Mouse (Mus musculus) adrenal gland, postnatal 10 days (tissue): Measurements from ENCODE around the gene Srebf1. TPM values are rescaled to one million over a fixed set of nuclear protein-coding genes. Genes with fewer than 3 reads are reported as not detected.
A peak's percentile ranks its signal among the peaks of the same experiment; 100 is the strongest.

ENCODE experiments used
- DNase-seq: peaks from one replicate; pipeline ENCODE4 v3.0.0; 2021; ENCODE audit warnings: mixed read lengths
- long read RNA-seq, 2 experiments: library from polyadenylated mRNA; stranded (forward); transcript quantifications; one replicate each; pipeline ENCODE4 v2.0.0; 2021
- total RNA-seq, 2 experiments: library from RNA; stranded (reverse); gene quantifications; 2 replicates each; pipeline ENCODE4 v1.2.3; 2021

The Srebf1 gene
- 100 to 1,000 TPM; 126 to 185 TPM for total RNA-seq
- long read RNA-seq, experiment 1, full-length matches to known transcripts: 43 of 159 reads
- long read RNA-seq, experiment 1, partial matches to known transcripts: 46 of 159 reads
- long read RNA-seq, experiment 1, other reads (novel, unspliced or antisense): 70 of 159 reads
- long read RNA-seq, experiment 2, full-length matches to known transcripts: 21 of 101 reads
- long read RNA-seq, experiment 2, partial matches to known transcripts: 16 of 101 reads
- long read RNA-seq, experiment 2, other reads (novel, unspliced or antisense): 64 of 101 reads

DNA sequence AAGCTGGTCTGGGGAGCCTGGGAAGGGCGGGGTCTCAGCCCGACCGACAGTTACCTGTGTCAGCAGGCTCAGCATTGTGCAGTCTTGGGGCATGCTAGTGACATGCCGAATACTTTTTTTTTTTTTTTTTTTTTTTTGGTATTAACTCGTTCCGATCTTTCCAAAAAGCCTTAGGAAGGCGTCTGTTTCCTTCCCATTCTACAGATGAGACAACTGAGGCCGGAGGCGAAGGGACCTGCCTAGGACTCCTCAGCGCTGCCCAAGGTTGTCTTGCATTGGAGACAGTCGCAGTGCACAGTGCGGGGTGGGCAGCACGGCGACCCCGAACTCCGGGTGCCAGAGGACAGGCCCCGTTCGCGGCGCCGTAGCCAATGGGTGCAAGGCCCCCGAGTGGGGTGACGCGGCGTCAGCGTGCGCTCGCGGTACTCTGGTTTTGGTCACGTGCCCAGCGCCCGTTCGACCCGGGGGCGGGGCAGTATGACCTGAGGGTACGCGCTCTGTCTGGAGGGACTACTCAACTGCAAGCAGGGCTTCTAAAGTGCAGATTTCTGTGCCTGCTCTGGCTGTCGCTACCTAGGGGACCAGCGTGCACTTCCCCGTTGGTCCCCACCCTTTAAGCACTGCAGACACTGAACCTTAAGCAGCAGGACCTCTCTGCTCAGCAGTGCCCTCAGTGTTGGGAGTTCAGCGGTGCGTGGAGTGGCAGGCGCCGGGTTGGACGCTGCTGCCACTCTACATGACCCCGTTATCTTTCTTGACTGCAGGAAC is at the start of gene Srebf1:
Srebf1 (minus strand) TSS at position 113 of the 768 bp plus-strand sequence.
- DNase-seq: peak; percentile 89

DNA sequence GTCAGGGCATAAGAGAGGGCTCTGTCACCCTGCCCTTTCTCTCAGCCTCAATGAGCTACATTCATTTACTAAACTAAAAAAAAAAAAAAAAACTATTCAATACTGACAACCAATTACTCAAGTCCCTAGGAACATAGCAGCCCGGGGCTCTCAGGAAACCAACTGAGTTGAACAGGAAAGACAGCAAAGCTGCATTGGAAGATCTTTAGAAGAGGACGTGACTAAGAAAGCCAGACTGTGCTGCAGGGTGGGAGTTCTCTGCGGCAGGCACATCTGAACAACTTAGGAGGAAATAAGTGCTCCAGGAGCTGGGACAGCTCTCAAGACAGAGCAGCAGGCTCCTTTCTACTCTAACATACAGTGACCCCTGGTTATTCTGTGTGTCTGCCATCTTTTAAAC is 46.2 kb upstream of the Srebf1 start:
- DNase-seq: no peak

DNA sequence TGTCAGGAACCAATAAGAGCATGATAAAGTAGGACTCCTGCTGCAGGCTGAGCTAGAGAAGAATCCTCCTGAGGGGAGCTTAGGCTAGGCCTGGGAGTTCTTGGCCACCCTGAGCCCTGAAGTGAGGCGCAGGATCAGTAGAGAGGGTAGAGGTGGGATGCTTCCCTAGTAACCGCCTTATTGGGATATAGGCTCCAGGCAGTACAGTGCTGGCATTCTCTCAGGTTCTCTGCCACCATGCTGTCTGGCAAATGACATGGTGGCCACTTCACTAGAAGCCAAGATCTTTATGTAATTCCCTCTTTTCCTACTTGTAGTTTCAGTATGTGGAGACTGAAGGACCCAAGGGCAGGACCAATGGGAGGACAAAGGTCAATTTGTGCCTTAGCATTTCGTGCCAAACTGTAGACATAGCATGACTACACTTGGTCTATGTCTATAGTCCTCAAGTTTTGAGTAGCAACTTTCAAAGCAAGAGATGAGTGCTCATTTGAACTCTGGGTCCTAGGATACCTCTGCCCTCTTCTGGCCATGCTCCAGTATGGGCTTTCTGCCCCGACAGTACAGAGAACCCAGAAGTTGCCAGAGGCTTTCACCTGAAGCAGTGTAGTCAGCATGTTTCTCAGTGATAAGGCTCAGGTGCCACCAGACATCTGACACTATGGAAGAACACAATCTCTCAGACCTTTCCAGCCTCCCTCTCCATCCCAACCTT is 43.0 kb upstream of the Srebf1 start:
- DNase-seq: no peak

DNA sequence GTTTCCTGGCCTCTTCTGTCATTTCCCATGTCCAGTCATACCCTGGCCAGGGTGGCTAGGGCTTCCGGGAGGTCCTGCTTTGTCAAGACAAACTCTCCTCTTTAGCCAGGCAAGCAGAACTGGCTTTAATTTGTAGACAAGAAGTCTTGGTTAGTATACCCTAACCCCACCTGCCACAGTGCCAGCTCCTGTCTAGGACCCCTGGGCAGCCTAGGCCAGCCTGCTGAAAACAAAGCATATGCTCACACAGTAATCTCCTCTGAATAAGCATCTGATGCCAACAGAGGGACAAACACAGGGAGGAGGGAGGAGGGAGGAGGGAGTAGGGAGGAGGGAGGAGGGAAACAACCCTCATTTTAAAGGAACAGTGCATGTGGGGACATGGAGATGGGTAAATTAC is 42.3 kb upstream of the Srebf1 start:
- DNase-seq: no peak

DNA sequence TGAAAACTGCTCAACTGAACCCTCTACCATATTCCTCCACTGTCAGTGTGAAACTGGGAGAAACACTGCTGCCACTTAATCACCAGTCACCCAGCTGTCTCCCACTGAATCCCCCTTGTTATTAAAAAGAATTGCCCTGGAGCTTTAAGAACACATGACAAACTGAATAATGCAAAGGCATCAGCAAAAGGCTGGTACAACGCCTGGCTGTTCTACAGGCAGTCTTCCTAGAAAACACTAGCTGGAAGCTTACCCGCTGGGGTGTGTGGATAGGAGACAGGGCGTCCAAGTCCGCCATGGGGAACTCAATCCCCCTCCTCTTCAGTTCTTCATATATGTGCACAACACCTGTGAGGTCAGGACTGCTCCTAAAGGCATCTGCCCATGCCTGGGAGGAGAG is 40.0 kb upstream of the Srebf1 start:
- DNase-seq: no peak

DNA sequence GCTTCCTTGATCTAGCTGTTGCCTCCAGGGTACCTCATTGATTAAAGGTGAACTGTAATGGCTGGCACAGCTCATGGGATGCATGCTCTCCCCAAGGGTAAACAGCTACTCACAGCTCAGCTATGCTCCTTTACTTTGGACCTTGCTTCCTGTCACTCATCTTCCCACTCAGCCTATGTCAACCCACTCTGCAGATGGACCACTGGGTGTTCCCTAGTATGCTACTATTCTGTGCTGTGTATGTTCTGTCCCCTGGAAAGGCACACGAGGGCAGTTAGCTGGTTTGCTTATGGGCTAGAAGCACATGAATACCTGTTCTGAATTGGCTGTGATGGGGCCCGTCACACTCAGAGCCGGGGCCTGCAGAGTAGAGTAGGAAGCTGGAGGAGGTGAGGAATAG is 38.4 kb upstream of the Srebf1 start:
- no peak for DNase-seq

DNA sequence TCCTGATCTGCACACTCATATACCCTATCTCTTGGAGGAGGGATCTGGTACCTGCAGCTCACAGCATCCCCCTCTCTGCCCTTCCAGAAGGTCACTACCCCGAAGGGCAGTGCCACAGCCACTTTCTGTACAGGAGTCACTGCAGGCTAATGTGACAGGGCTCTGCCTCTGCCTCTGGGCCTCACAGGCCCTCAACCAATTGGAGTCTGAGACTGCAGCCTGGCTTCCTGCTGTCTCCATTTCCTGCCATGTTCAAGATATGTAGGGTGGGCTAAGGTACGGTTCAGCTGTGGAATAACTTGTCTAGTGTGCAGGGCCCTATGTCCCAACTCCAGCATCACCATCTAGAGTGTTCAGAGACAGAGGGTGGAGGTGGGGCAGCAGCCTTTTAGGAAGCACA is 35.3 kb upstream of the Srebf1 start:
- DNase-seq: no peak

DNA sequence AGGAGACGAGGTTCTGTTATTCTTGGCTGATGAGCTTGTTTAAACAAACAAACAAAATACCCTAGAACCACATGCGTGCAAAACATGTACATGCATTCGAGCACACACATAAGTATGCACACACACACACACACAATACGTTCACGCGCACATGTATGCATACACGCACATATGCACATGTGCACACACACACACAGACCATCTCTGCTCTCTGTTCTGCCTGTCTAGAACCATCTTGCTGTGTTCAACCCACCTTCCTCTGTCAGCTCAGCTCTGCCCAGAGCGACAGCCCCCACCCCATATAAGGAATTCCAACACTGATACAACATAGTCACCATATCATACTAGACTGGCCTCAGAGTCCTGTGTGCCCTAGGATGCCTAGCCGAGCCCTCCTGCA is 34.3 kb upstream of the Srebf1 start:
- no peak for DNase-seq

DNA sequence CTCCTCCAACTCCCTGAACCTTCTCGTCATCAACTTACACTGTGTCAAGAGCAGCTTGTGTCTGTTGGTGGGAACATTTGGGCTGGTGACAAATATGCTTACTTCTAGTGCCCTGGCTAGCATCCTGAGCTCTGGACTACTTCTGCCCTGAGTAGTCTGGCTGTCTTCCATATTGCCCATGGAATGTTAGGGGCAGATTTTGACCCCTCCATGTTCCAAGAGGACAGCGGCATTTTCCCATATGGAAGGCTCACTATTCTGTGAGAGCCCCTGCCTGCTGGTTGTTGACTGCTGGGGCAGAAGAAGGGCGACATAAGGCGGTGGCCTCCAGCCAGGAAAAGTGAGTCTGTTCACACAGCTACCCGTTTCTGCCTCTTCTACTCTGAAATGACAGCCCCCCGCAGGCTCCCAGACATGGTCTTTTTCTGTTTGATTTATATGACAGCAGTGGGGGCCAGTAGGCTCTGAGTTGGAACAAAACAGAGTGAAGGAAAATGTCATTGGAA is 33.8 kb upstream of the Srebf1 start:
- DNase-seq: peak; percentile 55

DNA sequence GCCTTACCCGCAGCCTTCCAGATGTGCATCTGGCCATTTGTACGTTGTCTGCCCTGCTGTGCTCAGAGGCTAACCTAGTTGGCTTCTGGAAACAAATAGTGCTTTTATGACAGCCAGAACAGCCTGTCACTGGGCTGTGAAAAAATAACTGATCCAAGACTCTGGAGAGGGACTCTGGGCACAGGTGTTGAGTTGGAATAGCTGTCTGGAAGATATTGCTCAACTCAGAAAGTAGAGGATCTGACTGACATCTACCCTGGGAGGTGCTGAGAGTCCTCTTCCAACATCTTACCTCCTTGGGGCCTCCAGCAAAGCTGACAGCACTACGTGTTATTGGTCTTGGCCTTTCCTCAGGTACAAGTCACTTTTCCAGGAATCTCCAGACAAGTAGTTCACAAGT is 33.3 kb upstream of the Srebf1 start:
- DNase-seq: no peak

DNA sequence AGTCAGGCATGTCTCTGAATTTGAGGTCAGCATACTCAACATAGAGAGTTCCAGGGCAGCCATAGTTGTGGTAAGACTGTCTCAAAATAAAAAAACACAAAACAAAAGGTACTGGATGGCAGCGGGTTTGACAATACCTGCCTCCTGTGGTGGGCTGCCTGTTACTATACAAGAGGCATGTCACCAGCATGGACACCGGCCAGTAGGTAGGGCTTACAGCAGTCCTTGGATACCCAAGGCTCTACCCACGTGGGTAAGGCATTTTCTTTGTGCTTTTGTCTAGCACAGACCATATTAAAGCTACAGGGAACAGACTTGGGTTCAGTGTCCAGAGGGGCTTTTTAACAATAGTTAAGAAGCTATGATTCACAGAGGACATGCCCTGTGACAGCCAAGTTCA is 32.8 kb upstream of the Srebf1 start:
- DNase-seq: no peak

DNA sequence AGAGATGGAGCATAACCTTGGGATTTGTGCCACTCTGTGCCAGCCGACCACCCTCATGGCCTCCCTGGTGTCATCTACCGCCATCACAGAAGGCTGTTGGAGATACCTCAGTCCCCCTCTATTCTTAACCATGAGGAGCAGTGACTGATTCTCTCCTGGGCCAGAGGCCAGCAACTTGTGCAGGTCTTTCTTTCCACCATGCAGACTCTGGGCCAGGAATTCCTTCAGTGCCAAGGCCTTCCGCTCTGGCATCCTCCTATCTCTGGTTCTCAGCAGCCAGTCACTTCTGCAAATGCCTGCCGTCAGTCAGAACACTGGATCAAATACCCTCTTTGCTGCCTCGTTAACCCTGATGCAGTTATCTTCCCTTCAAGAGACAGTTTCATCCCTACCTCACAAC is 31.9 kb upstream of the Srebf1 start:
- peak; percentile 66 for DNase-seq

DNA sequence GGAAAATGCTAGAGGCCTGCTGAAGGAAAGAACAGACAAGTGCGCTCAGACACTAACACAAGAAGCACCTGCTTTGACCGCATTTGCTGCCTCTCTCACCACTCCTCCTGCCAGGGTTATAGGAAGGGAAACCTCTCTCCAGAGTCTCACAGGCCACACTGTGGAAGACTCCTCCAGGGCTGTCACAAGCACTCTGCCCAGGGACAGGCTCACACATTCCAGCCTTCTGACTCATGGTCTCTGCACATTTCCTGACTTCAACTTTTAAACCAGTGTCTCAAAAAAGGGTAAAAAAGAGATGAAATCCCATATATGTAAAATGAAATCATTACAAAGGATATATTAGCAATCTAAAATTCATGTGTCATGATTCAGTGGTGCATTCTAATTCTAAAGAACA is 31.2 kb upstream of the Srebf1 start:
- peak; percentile 55 for DNase-seq

DNA sequence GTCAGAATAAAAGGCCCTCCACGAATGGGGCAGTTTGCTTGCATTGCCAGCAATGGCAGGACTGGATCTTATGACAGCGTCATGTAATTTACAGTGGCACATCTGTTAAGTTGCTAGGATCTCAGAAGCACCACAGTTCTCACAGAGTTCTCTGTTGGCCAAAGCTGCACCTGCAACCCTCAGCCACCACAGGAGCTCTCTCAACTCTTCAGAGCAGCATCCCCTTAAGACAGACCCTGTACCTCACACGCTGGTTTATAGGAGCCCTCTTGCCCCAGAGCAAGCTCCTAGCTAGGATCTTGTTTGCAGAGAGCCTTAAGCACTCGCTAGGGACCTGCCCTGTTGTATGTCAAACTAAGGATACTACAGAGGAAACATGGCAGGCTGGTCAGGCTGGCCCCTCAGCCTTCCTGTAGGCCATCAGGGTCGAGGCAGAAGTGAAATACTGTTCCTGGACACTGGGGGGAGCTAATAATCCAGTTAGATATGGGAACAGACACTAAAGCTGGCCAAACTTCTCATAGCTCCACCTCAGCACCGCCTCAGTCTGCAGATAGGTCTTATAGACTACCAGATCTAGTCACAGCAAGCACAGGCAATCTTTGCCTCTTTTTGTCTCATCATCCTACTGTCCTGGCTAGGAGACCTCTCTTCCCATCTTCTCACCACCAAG is 28.7 kb upstream of the Srebf1 start:
- peak; percentile 75 for DNase-seq

DNA sequence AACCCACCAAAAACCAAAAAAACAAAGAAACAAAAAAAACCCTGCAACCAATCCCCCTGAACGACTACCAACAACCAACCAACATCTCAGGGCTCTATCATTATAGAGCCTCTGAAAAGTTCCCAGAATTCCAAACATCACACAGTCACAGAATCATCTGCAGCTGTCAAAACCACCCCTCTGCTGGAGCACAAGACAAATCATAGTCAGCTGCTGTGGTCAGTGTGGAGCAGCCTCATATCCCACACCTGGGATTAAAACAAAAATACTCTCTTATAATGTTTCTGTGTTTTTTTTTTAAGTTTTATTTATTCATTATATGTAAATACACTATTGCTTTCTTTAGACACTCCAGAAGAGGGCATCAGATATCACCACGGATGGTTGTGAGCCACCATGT is 27.5 kb upstream of the Srebf1 start:
- DNase-seq: no peak

DNA sequence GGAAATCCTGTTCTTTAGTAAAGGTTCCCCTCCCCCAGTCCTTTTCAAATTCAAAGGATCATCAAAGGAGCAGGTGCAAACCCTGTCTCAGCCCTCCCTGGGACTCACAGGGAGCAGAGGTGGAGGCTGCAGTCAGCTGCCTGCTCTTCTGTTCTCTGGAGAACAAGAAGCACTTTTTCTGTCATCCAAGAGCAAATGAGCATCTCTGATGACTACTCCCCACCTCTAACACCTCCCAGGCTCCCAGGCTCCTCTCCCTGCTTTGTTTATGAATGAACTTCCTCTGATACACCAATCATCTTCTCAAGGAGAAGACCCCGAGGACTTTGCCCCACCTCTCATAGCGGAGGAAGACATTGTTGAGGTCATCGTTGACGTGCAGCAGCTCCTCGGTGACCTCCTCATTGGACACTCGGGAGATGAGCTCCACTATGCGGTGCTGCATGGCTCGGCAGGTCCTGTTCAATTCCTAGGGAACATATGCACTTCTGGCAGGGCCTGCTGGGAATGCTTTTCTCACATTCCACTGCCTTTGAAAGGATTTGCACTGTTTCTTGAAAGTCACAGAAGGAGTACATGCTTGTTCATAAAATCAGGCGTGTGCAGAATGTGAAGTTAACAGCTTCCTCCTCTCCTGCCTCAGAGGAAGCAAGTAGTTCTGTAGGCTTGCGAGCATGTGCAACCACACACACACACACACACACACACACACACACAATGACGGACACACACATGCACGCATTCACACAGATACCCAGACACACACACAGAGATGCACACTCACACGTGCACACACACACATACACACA is 26.4 kb upstream of the Srebf1 start:
- no peak for DNase-seq

DNA sequence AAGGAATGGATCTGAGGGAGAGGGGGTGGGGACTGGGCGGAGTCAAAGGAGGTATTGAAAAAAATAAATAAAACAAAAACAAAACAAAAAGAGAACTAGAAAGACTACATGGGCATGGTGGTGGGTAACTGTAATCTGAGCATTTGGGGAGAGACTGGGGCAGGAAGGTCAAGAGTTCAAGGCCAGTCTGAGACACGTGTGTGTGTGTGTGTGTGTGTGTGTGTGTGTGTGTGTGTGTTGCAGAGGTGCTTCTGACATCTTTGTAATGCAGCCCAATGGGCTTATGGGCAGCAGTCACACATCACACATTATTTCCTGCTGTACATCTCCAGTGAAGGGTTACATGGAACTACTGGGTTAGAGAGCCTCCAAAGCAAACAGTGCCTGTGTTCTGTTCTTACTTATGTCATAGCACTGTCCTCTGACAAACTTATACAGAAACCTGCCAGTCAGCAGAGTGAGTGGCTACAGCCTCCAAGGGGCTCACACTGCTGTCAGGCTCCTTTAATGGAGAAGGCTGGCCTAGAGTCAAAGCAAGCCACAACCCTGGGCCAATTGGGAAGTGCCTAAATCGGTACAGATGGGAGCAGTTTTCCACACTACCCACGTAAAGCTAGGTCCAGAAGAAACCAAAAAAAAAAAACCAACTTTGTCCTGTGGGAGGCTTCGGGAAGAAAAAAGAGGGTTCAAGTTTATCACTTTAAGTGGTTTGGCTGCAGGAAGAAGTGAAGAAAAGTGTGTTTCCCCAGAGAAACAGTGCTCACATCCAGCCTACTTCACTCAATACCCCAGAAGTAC is 25.6 kb upstream of the Srebf1 start:
- no peak for DNase-seq

DNA sequence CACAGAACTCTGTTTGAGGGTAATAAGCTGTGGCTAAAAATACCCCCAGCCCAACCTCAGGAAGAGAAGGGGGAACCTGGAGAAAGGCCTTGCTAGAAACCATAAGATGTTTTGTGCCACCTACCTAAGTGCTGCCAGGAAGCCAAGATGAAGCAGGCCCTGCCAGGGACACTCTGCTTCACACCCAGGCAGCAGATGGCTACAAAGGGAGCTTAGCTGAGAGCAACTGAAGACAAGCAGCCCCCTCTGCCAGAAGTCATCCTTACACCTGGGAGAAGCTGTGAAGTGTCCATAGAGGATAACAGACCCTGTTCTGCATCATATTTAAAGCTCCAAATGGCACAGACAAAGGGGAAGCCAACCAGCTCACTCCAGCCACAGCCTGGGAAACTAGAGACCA is 23.7 kb upstream of the Srebf1 start:
- DNase-seq: no peak

DNA sequence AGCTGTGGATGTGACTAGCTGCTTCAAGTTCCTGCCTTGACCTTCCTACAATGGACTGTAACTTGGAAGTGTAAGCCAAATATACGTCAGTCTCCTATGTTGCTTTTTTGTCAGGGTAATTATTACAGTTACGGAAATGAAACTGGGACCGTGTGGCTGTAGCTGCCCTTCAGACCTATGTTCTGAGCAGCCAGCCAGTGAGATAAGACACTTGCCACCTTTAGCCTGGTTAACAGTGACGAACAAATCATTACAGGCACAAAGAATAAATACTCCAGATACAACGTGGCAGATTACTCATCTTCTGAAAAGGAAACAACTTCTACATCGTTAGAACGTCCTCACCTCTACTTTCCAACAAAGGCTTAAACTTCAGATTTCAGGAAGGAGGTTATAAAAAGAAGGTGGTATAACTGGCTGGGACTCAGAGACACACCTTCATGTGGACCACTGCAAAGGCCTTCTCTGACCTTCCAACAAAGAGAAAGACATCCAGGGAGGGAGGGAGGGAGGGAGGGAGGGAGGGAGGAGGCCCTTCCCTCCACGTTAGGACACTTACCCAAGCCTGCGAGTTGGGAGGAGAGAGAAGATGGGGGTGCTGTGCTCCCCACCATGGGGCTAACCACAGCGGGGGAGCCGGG is 22.2 kb upstream of the Srebf1 start:
- no peak for DNase-seq

DNA sequence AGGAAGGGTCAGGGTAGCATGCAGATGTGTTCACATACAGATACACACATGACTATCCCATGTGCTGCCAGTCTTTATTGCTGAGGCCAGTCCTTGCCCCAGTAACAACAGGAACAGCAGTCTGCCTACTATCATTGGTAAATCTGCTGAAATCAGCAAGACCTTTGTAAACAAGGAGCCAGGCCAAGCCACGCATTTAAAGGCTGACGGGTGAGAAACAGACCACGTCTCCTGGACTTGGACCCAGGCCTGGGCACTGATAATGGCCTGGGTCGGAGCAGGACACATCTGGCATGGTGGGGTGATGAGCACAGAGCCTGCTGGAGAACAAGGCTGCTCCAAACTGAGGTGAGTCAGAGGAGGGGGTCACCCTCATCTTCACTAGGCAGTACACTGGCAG is 18.1 kb upstream of the Srebf1 start:
- DNase-seq: no peak
